Mouse (Mus musculus) gastrocnemius, postnatal 4 days (tissue): ENCODE results near the gene Sik3. TPM values are rescaled to one million over a fixed set of nuclear protein-coding genes. Genes with fewer than 3 reads are reported as not detected.

Source experiments
- DNase-seq, 2 experiments: peaks; one replicate each; pipeline ENCODE4 v3.0.0; 2021 to 2022; ENCODE audit warnings: low spot score in 2 of 2, mixed read lengths in 2 of 2
- total RNA-seq, 2 experiments: library from RNA; stranded (reverse); gene quantifications; 2 replicates each; pipeline ENCODE4 v1.2.3; 2021

Sik3 gene
- total RNA-seq, 2 experiments from 2014 or later = 62.9 to 70.1 TPM

DNA sequence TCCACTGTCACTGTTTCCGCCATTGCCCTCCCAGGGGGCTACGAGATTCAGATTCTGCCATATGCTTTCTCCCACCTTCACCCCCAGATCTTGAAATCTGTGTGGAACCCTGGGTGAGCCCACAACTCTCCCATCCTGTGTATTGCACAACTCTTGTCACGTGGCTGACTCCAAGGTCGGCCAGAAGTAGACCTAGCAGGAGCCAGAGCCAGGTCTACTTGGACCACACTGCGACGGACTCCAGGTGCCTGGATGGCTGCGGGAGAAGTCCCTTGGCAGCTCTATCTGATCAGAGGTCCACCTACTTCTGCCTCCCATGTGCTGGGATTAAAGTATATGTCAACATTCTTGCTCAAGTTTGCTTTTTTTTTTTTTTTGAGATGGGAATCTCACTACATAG, 248.5 kb downstream of the Sik3 start:
- DNase-seq = no peak

GRCm38 (mm10) chr9:46268343-46268873, 255.8 kb downstream of the Sik3 start, which contains the start of gene Apoa5:
Gene Apoa5, plus strand, starts transcription at chr9:46268633.
- DNase-seq = no peak

DNA sequence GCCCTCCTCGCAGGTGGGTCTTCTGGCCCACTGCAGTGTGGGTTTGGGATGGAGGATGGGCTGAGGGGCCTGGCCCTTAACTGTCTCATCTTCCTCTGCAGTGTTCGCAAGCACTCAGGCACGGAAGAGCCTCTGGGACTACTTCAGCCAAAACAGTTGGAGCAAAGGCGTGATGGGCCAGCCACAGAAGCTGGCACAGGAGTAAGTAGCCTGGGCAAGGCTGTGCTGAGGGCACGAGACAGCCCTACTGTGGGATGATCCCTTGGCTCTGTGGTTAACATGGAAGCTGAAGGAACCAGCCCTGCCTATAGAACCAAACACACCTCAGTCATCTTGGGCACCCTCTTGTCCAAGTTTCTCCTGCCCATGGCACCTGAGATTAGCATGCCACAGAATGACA, 256.5 kb downstream of the Sik3 start:
- no peak for DNase-seq

GRCm38 (mm10) chr9:46270782-46271181, 258.2 kb downstream of the Sik3 start:
- no peak for DNase-seq

- DNase-seq = no peak
Measured at GRCm38 (mm10) chr9:46272070-46272469, 259.4 kb downstream of the Sik3 start.

- DNase-seq = peak; percentile 73 to 85
Measured at GRCm38 (mm10) chr9:46272677-46273454, 260.2 kb downstream of the Sik3 start, which contains the start of gene Zpr1. Gene Zpr1, plus strand, starts transcription at chr9:46273064.

Other genes with a start within 250 kb of the Sik3 start
- 10 to 100 TPM; 11.9 to 12.5 TPM for gene Cep164, start 184.1 kb upstream of the Sik3 start, total RNA-seq
- 10 to 100 TPM; 36.9 to 39.6 TPM for gene Bace1, start 174.2 kb upstream of the Sik3 start, total RNA-seq
- 10 to 100 TPM; 19.4 to 23.1 TPM for gene Pcsk7, start 106.3 kb upstream of the Sik3 start, total RNA-seq
- gene Rnf214, start 105.9 kb upstream of the Sik3 start, total RNA-seq = 10 to 100 TPM; 39.3 TPM
- 100 to 1,000 TPM in 1 of 2 experiments, 10 to 100 TPM in 1; 79.2 to 103 TPM for gene Tagln, start 76.8 kb upstream of the Sik3 start, total RNA-seq
- gene Sidt2, start 57.6 kb upstream of the Sik3 start, total RNA-seq = 10 to 100 TPM; 61.5 to 65.5 TPM
- 100 to 1,000 TPM; 104 to 110 TPM for gene Pafah1b2, start 130 bp upstream of the Sik3 start, total RNA-seq
- 10 to 100 TPM in 1 of 2 experiments, 1 to 10 TPM in 1; 4.0 to 31.8 TPM for gene Apoa1, start 215.8 kb downstream of the Sik3 start, total RNA-seq
- gene Apoc3, start 222.8 kb downstream of the Sik3 start, total RNA-seq = not detected
- gene Apoa4, start 227.9 kb downstream of the Sik3 start, total RNA-seq = under 1 TPM in 1 of 2 experiments, not detected in 1; 0.15 TPM